Mouse (Mus musculus) MEL (cell line): Measurements from ENCODE around the gene Muc13.

Experiments
- EP300 ChIP-seq, 2 experiments: IDR thresholded peaks; 2 replicates each; pipeline ENCODE4 v1.6.1; 2011; ENCODE audit warnings: improper control_type of control experiment in 2 of 2, low read length in 2 of 2, low read depth in 1 of 2, mild to moderate bottlenecking in 1 of 2
- GABPA ChIP-seq: IDR thresholded peaks from 2 replicates; pipeline ENCODE4 v1.6.1; 2012; ENCODE audit warnings: low read depth, mild to moderate bottlenecking, inconsistent platforms, low read length, improper control_type of control experiment, moderate library complexity

- TF ChIP-seq EP300 (IDR thresholded peaks at IDR 0.05; ENCODE audit: low read depth in 1 of 2, low read length in 2 of 2) (no peak), GABPA (no peak)
Observed at GRCm38 (mm10) chr16:33844866-33845265, 51.0 kb downstream of the Muc13 start.
